Mouse (Mus musculus): Measurements from ENCODE around the gene Sh3rf1.

Sh3rf1 gene

DNA sequence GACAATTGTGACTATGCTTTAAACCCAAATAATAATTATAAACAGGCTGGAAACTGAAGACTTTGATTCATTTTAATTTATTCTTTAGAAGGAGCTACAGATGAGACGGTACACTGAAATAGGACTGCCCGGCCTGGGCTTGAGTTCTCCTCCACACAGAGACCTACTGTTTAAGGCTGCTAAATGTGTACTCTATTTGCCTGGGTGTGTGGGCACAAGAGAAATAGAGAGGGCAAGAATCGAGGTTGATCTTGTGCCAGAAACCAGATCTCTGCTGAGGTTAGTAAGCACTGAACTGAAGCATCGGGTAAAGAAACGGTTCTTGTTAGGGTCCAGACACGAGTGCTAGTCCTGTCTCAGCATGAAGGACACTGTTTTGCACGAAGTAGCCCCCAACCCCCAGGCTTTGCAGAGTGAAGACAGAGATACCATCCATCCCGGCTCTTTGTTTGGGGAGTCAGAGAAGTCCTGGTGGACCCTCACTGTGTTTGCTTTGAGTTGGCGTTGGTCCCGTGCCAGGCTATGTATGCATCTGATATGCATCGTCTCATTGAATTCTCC, 64.4 kb downstream of the Sh3rf1 start:
- no peak for DNase-seq

DNA sequence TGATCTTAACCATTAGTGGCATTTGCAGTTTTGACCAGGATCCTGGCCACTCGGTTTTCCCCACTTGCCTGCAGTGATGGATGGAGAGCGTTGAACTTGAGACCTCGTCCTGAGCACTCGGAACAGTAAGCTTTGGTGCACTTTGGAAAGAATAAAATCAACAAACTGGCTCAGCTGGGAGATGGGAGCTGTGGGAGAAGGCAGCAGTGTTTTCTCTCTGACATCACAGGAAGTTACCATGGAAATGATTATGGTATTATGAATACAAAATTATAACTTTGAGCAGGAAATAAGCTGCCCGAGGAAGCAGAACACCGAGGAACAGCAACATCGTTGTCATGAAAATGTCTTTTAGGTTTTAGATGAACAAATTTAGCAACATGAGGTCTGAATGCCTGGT, 65.0 kb downstream of the Sh3rf1 start:
- no peak for DNase-seq

DNA sequence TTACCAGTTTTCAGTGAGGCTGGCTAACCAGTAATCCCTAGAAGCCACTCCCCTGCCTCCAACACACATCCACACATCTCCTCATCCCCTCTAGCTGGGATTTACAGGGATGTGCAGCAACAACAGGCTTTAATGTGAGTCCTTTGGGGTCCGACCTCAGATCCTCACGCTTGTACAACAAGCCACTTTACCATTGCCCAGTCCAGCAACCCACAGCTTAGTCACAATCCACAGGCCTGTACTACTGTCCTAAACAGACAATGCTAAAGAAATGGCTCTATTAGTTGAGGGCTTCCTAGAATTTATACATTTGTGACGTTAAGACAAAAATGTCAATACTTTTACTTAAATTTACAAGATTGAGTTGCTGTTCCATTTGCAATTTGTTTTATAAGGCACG, 71.4 kb downstream of the Sh3rf1 start:
- DNase-seq: no peak

DNA sequence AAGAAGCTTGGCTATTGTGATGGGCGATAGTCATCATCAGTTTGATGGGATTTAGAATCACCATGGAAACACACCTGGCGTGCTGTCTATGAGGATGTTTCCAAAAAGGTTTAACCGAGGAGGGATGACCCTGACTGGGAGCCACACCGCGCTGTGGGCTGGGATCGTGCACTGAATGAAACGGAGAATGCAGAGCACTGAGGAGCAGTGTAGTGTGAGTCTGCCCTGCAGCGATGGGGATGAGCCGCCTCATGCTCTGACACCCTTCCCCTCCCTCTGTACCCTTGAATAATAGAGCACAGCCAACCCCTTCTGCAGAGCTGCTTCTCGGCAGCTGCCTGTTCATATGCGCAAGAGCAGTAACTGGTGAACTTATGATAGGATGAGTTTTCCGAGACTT, 71.8 kb downstream of the Sh3rf1 start:
- DNase-seq: no peak

DNA sequence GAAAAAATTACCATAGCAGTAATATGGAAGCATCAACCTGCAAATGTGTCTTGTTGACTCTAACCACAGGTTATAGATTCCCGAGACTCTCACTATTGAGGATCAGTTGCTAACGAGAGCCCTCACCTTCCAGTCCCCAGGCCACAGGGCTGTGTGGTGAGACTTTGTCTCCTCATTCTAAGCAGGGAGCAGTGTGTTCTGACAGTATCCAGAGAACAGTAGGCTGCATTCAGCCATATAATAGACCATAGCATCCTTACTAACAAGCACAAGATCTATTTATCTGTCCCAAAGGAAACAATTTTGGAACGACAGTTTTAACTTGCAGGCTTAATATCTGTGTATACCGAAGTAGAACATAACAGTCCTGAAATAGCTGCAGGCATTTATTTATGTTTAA, 75.2 kb downstream of the Sh3rf1 start:
- no peak for DNase-seq

DNA sequence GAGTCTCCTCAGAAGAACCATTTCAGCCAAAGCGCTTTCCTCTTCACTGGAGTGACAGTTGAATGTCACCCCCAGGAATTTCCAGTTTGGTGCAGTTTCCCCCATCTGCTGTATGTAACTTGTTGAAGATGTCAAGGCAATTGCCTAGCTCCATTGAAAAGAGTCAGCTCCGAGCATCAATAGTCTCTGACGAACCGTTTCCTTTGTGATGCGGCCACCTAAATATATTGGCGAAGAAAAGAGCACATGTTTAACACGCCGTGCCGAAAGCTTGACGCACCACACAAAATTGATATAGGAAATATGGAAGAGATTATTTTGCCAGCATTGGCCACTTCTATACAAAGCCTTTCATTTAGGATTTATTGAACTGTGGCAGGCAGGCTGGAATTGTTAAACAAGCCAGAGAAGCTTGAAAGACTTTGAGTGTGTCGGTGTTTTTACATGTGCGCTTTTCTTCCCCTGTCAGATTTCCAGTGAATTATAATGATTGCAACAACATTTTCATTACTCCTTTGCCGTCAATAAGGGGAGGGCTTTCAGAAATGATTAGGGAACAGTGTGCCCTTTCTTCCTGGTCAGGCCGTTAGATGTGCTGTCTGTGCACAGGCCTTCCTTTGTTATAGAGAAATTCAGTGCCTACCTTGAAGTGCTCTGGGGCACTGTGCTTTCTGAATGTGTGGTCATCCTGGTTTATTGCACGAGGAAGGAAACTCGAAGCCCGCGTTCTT, 77.8 kb downstream of the Sh3rf1 start:
- no peak for DNase-seq

DNA sequence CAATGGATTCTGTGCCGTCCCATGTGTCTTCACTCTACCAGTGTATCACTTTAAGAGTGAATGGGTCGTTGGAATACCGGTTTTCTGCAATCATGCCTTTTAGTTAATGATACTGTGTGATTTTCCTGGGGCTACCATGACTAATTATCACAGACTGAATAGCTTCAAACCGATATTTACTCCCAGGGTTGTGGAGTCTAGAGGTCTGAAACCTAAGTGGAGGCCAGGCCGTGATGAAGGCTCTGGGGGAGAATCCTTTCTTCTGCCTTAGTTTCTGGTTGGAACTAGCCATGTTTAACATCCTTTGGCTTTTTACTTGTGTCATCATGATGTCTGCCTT, 78.3 kb downstream of the Sh3rf1 start:
- no peak for DNase-seq

DNA sequence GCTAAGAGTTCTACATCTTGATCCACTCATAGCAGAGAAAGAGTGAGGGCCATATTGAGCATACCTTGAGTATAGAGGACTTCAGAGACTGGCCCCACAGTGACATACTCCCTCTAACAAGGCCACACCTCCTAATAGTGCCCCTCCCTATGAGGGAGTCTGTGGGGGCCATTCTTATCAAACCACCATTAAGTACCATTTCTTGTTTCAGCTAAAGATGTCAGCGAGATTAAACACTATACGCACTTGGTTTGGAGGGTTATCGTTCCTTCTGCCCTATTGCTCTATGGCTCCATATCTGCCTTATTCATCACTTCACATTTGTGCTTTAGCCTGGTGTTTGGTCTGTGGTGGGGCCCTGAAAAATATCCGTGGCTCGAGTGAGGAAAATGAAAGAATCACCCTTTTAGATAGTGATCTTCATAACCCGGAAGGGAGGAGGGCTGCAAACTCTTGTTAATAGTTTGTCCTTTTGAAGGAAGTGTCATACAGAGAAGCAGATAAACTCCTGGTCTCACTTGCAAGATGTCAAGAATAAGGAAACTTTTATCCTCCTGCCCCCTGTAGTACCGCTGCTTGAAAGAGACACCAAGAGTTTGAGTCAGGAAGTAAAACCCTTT, 81.9 kb downstream of the Sh3rf1 start:
- no peak for DNase-seq

DNA sequence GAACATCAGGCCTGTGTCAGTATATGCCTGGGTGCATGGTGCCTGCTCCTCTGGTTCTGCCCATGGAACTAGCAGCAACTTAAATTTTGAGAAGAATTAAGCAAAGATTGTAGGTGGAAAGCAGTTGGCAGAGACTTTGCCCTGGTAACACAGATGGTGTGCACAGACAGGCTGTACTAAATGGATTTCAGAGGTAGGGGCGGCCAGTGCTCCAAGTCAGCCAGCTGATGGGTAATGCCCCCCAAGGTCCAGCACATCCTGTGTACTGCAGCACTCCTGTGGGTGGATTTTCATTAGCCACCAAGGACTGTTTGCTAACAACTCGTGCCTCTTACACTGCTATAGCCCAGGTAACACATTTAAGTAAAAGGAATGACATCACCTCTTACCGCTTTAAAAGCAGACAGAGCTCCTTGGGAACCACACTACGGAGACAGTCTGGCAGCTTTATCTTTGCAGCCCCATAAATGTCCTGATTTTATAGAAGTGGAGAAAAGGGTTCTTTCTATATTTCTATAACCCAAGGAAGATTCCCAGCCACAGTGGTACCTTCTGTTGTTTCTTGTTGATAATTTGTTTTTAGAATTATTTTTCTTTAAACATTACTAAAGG, 82.9 kb downstream of the Sh3rf1 start:
- no peak for DNase-seq

DNA sequence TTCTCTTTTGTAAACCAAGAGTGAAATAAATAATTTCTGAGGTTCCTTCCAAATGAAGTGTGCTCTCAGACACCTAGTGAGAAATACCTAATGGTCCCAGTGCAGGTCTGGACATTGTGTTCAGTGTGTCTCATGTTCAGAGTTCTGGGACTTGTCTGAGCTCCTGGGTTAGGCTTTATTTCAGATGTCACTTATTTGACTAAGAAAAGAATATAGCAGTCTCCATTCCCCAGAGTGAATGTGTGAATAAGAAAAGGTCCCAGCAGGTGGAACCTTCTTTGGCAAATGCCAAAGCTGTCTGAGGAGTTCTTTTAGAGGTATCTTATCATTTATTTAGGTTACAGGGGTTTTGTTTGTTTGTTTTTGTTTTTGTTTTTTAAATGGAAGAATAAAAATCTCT, 85.2 kb downstream of the Sh3rf1 start:
- no peak for DNase-seq

DNA sequence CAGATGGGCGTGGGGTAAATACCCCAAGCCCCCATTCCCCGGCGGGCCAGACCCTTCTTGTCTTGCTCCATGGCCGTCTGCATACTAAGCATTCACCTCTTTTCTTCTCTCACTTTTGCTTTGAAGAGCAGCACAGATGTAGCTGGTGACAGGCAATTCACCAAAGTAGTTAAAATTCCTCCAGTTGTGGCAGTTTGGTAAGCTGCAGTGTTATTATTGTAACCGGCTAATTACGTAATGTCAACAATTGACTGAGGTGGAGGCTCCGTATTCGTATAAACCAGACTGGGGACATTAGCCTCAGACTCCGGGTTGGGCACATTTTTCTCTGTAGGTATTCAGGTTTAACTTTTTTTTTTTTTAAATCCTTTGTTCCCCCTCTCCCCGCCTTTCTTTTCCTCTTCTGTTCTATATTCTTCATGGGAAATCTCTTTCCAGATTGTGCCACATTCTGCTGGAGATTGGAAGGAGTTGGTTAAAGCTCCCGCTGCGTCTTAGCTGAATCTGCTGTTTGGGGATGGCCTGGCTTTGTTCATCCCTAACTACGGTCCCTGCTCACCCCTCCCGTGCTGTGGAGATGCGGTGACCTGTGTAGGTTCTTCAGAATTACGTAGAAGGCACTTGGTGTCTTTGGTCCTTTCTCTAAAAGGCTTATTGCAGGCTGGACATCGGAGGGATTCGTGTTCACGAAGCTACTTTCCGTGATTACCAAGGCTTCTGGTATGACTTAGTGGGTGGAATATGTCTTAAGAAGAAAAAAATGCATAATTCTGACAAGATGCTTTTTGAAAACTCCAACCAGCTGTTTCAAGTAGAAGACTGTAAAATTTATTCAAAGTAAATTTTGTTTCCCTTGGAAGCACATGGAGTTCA, 86.1 kb downstream of the Sh3rf1 start:
- no peak for DNase-seq

DNA sequence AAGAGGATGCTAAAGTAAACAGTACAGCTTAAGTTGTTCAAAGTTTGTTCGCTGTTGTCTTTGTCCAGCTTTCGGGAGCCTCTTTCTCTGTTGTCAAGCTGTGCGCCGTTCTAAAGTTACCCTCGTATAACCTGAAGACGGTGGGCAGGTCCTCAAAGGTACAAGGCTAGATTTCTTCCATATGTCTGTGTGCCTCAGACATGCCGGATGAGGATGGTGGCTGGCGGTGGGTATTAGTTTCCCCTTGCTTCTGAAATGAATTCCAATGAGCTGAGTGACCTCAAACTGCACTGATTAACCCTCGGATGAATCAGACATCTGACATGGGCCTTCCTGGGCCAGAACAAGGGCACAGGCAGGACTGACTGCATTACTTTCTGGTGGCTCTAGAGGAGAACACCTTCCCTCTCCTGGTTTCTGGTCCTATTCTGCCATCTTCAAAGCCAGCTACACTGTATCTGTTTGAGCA, 86.8 kb downstream of the Sh3rf1 start:
- DNase-seq: no peak

DNA sequence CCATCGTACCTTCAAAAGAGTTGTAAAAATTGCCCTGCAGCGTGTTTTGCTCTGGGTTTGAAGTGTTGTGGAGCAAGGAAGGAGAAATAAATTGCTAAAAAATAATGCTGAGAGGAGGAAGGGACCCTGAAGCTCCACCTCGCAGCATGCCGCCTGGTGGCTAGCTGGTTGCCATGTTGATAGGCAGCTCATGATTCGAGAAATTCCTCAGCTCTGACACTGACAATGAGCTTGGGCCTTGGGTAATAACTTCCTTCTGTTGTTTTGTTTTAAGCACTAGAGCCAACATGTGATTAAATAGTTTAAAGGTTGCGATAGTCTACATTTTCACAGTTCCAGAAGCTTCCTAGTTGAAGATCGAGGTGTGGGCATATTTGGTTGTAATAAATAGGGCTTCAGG, 89.3 kb downstream of the Sh3rf1 start:
- DNase-seq: no peak

DNA sequence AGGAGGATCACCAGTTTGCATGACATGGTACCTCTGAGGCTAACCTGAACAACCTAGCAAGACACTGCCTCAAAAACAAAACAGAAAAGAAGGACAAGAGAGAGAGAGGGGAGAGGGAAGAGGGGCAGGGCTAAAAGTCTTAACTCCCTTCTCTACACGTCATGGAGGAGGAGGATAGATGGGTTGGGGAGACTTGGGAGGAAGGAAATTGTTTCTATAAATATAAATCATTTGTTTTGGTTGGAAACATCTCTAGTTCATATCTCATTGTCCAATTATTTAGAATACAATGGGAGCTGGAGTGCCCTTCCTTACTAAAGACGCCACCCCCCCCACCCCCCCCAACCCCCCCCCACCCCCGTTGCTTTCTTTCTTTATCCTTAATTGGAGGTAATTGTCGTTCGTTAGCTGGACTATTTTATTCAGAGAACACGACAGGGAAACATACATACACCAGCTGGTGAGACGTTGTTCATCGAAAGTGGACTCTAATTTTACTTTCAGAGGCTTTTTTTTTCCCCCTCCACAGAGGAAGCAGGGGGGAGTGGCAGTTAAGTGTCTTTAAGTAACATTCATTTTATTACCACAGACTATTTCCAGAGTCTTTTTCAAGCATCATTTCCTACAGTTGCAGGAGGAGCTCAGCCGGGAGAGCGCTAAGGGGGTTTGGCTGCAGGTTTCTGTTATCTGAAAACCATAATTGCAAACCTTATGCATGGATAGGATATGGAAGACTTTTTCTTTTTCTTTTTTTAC, 92.5 kb downstream of the Sh3rf1 start:
- no peak for DNase-seq

DNA sequence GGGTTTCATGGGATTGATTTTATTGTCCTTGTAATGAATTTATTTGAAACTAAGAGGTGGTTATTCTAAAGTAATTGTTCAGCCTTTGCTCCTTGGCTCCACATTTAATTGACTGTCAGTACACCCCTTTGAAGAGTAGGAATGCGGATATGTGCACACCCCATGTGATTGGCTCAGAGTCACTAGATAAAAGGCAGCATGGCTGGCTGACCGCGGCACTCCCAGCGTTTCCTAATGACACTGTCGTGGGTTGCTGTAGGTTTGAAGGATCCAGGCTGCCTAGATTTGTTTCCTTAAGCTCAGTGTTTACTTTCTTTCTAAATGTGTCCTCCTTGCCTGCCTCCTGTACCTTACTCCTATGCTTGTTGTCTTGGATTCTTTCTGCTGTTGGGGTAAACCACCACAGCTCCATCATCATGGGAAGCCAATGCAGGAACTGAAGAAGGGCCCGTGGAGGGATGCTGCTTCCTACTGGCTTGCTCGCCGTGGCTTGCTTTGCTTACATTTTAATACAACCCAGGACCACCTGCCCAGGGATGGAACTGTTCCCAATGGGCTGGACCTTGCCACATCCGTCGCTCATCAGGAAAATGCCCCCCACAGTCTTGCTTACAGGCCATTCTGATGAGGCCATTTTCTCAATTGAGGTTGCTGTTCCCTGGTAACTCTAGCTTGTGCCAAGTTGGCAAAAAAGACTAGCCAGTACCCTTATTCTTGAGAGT, 93.3 kb downstream of the Sh3rf1 start:
- no peak for DNase-seq

DNA sequence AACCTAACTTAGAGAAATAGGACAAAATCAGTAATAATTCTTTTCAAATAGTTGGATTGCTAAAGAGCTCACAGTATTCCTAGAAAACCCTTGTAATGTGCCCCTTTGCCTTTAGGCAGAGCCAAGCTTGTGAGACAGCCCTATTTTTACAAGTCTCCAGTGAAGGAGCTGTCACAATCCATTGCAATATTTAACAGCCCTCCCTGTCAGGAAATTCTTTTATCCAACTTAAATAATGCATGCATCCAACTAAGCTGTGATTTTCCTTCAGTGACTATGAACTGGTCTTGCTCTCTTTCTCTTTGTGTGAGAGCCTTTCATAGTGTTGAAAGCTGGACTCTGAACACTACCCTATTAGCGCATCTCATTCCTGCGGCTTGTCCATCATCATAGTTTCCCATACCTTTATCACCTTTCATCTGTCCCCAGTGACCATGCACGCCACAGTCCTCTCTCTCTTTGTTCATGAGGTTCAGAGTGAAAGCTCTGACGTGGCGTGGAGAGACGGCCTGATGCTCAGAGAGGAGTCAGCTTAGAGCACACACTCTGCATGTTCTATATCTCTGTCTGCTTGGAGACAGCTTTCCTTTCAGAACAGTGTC, 94.0 kb downstream of the Sh3rf1 start:
- DNase-seq: no peak

DNA sequence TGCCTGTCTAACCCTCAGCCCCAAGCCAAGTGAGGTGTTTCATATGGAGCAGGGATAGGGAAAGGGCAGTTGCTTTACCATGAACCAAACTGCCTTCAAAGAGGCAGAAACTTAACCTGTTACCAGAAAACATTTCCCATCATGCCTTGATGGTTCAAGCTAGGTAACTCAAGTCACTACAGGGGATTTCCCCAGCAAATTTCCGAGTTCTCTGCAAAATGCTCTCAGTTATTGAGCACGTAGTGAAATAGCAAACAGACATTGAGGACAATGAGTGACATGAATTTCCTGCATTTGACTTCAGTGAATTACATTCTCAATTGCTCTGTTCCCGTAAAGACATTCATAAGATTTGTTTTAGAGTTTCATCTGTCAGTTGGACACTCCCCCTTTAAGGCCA, 97.5 kb downstream of the Sh3rf1 start:
- no peak for DNase-seq

DNA sequence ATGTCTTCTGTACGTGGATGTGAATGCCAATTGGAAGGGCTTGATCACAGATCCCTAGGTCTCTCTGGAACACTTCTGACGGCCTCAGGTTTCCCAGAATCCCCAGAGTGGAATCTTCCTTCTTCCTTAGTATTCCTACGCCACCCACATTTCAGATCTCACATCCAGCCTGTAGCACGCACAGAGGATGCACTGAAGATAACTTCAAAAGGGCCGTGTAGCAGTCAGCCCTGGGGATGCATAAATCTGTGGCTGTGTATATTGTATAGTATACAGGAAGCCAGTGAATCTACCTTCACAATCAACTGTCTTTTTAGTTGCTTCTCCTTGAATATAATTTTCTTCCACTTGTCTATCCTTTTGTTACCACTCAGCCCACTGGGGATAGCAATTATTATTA, 98.1 kb downstream of the Sh3rf1 start:
- no peak for DNase-seq

DNA sequence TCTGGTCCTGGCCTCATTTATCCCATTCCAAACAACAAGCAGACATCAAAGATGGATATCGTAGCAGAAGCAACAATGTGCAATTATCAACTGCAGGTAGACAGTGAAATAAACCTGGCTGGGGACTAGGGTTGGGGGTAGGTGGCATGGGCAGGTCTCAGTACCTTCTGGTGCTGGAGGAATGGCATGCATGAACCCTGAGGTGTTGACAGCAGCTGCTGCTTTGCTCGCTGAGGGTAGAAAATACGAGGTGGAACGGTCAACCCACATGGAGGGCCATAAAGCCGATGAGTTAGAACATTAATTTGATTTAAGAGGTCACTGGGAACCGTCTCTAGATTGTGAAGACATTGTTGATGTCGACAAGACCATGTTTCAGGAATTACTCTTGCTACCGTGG, 98.8 kb downstream of the Sh3rf1 start:
- no peak for DNase-seq

DNA sequence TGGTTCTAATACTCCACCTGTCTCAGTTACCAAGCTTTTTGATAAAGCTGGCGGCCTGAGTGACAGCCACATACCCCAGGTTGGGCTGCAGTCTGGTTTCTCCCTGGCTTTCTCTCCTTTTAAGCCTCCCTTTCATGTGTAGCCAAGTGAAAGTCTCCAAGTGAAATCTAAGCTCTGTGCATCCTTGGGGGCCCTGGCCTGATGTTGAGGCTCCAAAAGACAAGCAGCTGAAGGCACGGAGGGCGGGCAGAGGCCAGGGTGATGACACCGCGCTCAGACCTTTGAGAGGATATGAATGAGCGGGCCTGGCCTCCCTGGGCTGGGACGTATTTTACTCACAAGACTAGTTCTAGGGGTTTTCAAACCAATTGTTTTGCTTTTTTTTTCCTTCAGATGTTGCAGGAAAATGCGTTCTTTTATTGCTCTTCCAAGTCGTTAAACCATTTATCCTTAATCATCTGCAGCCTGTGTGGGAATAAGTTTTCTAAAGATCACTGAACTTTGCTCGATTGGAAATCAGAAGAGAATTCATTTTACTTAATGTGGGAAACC, 100.8 kb downstream of the Sh3rf1 start:
- DNase-seq: no peak
